Mouse (Mus musculus) layer of hippocampus, adult 6 months (tissue): Measurements from ENCODE around the gene Gm5624. TPM values are rescaled to one million over a fixed set of nuclear protein-coding genes. Genes with fewer than 3 reads are reported as not detected.

Experiments
- long read RNA-seq, 2 experiments: library from polyadenylated mRNA; unstranded; transcript quantifications; one replicate each; pipeline ENCODE4 v2.0.0; 2019 to 2020
- polyA plus RNA-seq: library from polyadenylated mRNA; unstranded; fragments of <200 nt; fragmentation: Nextera tagmentation; gene quantifications from 2 replicates; pipeline ENCODE4 v1.2.3, GENCODE M21; 2021

Gene Gm5624
- polyA plus RNA-seq, result not detected in 2 replicates
- long read RNA-seq, experiment 1, result 0 reads
- long read RNA-seq, experiment 2, result 0 reads

DNA sequence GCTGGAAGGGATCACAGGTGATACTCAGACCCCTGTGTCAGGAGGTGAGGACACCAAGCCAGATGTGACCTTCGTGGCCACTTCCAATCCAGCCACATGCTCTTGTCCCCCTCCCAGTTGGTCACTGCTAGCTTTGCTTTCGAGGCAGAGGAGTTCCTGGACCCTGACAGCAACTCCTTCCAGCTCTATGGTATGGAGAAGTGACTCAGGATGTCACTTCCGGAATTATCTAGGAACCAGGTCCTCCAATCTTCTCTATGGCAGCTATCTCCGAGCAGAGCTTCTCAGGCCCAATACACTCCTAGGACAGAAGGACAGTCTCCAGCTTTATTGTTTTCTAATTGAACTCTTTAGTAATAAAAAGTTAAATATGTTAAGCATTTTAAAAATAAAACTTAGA lies at the start of gene Gm5624:
Gene Gm5624, minus strand, starts transcription at position 202 of the 400 bp plus-strand sequence.

DNA sequence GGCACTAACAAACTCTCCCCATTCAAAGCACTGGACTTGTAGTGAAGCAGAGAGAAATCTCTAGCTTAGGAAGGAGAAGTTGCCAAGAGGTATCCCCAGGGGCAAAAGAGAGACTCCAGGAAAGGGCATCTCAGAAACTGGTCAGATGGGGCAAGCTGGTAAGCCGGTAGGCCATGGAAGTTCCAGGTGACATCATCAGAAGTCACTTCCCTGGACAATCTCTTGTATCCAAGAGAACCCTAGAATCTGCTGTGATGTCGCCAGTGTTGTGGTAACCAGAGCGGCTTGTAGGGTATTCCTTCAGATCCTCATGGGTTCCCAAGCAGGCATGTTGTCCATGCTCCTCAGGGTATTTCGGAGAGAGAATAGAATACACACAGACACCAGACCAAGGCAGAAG lies 44.9 kb downstream of the Gm5624 start, which contains the start of gene Gm8247:
Gene Gm8247, plus strand, starts transcription at position 301 of the 400 bp plus-strand sequence.

DNA sequence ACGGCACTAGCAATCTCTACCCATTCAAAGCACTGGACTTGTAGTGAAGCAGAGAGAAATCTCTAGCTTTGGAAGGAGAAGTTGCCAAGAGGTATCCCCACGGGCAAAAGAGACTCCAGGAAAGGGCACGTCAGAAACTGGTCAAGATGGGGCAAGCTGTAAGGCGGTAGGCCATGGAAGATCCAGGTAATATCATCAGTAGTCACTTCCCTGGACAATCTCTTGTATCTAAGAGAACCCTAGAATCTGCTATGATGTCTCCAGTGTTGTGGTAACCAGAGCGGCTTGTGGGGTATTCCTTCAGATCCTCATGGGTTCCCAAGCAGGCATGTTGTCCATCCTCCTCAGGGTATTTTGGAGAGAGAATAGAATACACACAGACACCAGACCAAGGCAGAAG lies 109.8 kb downstream of the Gm5624 start, which contains the start of gene Gm17093:
Gene Gm17093, plus strand, starts transcription at position 301 of the 400 bp plus-strand sequence.

Other genes with a start within 250 kb of the Gm5624 start
- gene Gm3371, start 217.2 kb downstream of the Gm5624 start, polyA plus RNA-seq, result not detected in 2 replicates
- gene Gm8232, start 194.3 kb downstream of the Gm5624 start, polyA plus RNA-seq, result not detected in 2 replicates
- gene BC061237, start 135.5 kb downstream of the Gm5624 start, polyA plus RNA-seq, result not detected in 2 replicates
- gene Gm17093, start 109.7 kb downstream of the Gm5624 start, polyA plus RNA-seq, result not detected in 2 replicates
- not detected in 2 replicates for gene Gm8247, start 44.8 kb downstream of the Gm5624 start, polyA plus RNA-seq
- not detected in 2 replicates for gene Gm8257, start 78.5 kb upstream of the Gm5624 start, polyA plus RNA-seq
- not detected in 2 replicates for gene Gm8267, start 122.4 kb upstream of the Gm5624 start, polyA plus RNA-seq
- 0.15 and 0.30 TPM in 2 replicates for gene Ptgdr, start 231.4 kb upstream of the Gm5624 start, polyA plus RNA-seq